Mouse (Mus musculus) midbrain, postnatal 0 days (tissue): ENCODE results near the gene Rprd2. TPM values are rescaled to one million over a fixed set of nuclear protein-coding genes. Genes with fewer than 3 reads are reported as not detected.

Experiments used
- ATAC-seq: fragments of 200-750 bp; cut with Nextera tagmentation; 2 replicates; pipeline ENCODE4 v1.8.0; 2017; ENCODE audit warnings: moderate number of reproducible peaks, mild to moderate bottlenecking, moderate TSS enrichment, moderate library complexity; ENCODE audit not compliant: low FRiP score
- DNase-seq: peaks from one replicate; pipeline ENCODE4 v3.0.0-alpha.2; 2015; ENCODE audit warnings: low spot score
- H3K27ac ChIP-seq: fragments of 300-500 bp; sonication (generic); 2 replicates; pipeline ENCODE4 v1.5.1; 2014; ENCODE audit warnings: low read depth, mild to moderate bottlenecking, low read length, mixed read lengths
- H3K27me3 ChIP-seq: fragments of 300-500 bp; sonication (generic); 2 replicates; pipeline ENCODE4 v1.6.1; 2014; ENCODE audit warnings: low read length, control low read depth, mixed read lengths; ENCODE audit not compliant: insufficient read depth
- H3K36me3 ChIP-seq: fragments of 300-500 bp; sonication (generic); 2 replicates; pipeline ENCODE4 v1.6.1; 2014; ENCODE audit warnings: low read length, control low read depth, mixed read lengths; ENCODE audit not compliant: insufficient read depth
- H3K4me1 ChIP-seq: fragments of 300-500 bp; sonication (generic); 2 replicates; pipeline ENCODE4 v1.6.1; 2014; ENCODE audit warnings: mild to moderate bottlenecking, control low read depth, antibody characterized with exemption, low read length, mixed read lengths; ENCODE audit not compliant: insufficient read depth
- H3K4me2 ChIP-seq: fragments of 300-500 bp; sonication (generic); 2 replicates; pipeline ENCODE4 v1.6.1; 2014; ENCODE audit warnings: low read depth, mild to moderate bottlenecking, low read length, mixed read lengths; ENCODE audit not compliant: poor library complexity, severe bottlenecking
- H3K4me3 ChIP-seq: fragments of 300-500 bp; sonication (generic); 2 replicates; pipeline ENCODE4 v1.5.1; 2014; ENCODE audit warnings: low read depth, mild to moderate bottlenecking, low read length, moderate library complexity
- H3K9ac ChIP-seq: fragments of 300-500 bp; sonication (generic); replicated peaks from 2 replicates; pipeline ENCODE4 v1.6.1; 2014; ENCODE audit warnings: mild to moderate bottlenecking, low read length, moderate library complexity, mixed read lengths; ENCODE audit not compliant: poor library complexity, severe bottlenecking
- H3K9me3 ChIP-seq: fragments of 300-500 bp; sonication (generic); 2 replicates; pipeline ENCODE4 v1.6.1; 2016; ENCODE audit warnings: low read length, control low read depth
- CTCF ChIP-seq: IDR thresholded peaks from 2 replicates; pipeline ENCODE4 v1.5.1; 2016; ENCODE audit warnings: antibody characterized with exemption, mild to moderate bottlenecking
- WGBS: fragments of 180-500 bp; shearing (Covaris S2); extraction: QIAGEN DNeasy Blood & Tissue Kit; methylation state at CpG from one replicate; pipeline ENCODE4 v1.1.7; 2014; 5-methylcytosine and 5-hydroxymethylcytosine counted together
- microRNA-seq: library from miRNA; unstranded; fragments of <30 nt; microRNA quantifications from one replicate; pipeline ENCODE4, GENCODE M21; 2016; ENCODE audit warnings: borderline number of aligned reads
- polyA plus RNA-seq: library from polyadenylated mRNA; unstranded; fragments of >200 nt; fragmentation: Nextera tagmentation; extraction: Ambion mirVana; gene quantifications from 2 replicates; pipeline ENCODE4 v1.2.1, GENCODE M21; 2015
- total RNA-seq: library from RNA; depleted of rRNA; stranded (reverse); fragments of >200 nt; gene quantifications from 2 replicates; pipeline ENCODE4 v1.2.3, GENCODE M21; 2014; rRNA removed

The Rprd2 gene
- total and polyA plus RNA-seq, 2 experiments from 2014 or later: 23.6 to 28.8 TPM

DNA sequence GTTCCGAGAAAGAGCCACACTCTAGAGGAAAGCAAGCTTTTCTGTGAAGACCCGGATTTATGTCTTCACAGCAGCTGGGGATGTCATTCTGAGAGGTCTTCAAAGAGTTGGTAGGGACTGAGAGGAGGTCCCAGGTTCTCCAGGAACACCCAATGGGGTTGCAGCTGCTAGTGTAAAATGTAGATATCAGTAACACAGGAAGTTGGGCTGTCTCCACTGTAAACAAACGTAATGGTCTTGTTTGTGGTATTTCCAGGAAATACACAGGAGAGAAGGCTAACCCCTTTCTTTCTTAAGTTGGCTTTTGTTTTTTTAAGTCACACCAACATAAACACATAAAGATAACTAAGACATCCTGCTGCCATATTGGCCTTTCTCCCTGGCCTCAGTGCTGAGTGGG, 96.3 kb downstream of the Rprd2 start:
- no peaks in the 10 kb centered on the region for H3K27me3 ChIP-seq
- no peak overlapping the region for H3K4me3 ChIP-seq
- no peak overlapping the region for H3K4me2 ChIP-seq
- no peak overlapping the region for H3K27ac ChIP-seq
- H3K4me1 ChIP-seq: no peaks in the 10 kb centered on the region
- ATAC-seq (no peak), DNase-seq (no peak)
- H3K9me3 ChIP-seq: no peaks in the 10 kb centered on the region
- TF ChIP-seq CTCF: no peak
- H3K9ac ChIP-seq: no peak overlapping the region
- WGBS: 85% methylated on average over 3 of the region's 3 CpGs
- no peaks in the 10 kb centered on the region for H3K36me3 ChIP-seq

DNA sequence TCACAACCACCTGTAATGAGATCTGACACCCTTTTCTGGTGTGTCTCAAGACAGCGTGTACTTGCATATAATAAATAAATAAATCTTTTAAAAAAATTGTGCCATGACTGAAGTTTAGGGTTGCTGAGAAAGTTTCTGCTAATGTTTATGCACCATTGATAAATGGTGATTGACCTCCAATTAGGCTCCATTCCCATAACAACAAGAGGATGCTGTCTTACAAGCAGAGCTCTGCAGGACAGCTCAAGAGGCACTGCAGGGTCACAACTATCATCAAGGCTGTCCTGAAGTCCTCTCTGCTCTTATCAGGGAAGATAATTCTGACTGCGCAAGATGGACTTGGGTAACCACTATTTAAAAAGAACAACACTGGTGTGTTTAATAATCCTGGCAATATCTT, 100.5 kb downstream of the Rprd2 start:
- no peaks in the 10 kb centered on the region for H3K4me1 ChIP-seq
- TF ChIP-seq CTCF: no peak
- H3K4me2 ChIP-seq: no peak overlapping the region
- no peak for DNase-seq
- WGBS: 95% methylated on average over 2 of the region's 2 CpGs
- H3K9me3 ChIP-seq: no peaks in the 10 kb centered on the region
- H3K27ac ChIP-seq: no peak overlapping the region
- no peak overlapping the region for H3K4me3 ChIP-seq
- H3K36me3 ChIP-seq: no peaks in the 10 kb centered on the region
- no peak for ATAC-seq
- no peaks in the 10 kb centered on the region for H3K27me3 ChIP-seq
- no peak overlapping the region for H3K9ac ChIP-seq

DNA sequence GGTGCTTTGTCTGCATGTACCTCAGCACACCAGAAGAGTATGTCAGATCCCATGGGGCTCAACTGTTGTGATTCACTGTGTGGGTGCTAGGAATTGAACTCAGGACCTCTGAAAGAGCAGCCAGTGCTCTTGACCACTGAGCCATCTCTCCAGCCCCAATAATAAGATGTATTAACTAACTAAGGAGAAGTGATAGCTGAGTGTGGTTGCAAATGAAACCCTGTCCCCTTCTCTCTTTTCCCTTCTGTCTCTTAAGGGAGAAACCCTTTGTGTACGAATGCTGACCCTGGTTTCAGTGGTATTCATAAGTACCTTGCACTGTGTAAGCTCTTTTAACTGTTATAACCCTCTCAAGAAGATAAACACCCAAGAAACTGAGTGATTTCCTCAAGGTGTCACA, 102.6 kb downstream of the Rprd2 start:
- H3K4me2 ChIP-seq: no peak overlapping the region
- no peaks in the 10 kb centered on the region for H3K27me3 ChIP-seq
- no peaks in the 10 kb centered on the region for H3K4me1 ChIP-seq
- TF ChIP-seq CTCF: no peak
- WGBS: 75% methylated on average over 1 of the region's 1 CpGs
- H3K9me3 ChIP-seq: no peaks in the 10 kb centered on the region
- DNase-seq (no peak), ATAC-seq (no peak)
- no peak overlapping the region for H3K9ac ChIP-seq
- H3K27ac ChIP-seq: no peak overlapping the region
- no peaks in the 10 kb centered on the region for H3K36me3 ChIP-seq
- H3K4me3 ChIP-seq: no peak overlapping the region

Small RNA genes lying within 50 kb of the gene (microRNA-seq; reads per million reads assigned to microRNA genes)
- not detected for gene Mir7014

Other genes starting within 250 kb of the Rprd2 start
- 19.1 and 22.2 TPM in 2 replicates for gene Golph3l, start 229.9 kb downstream of the Rprd2 start, total RNA-seq
- 18.8 and 19.8 TPM in 2 replicates for gene Golph3l, start 229.9 kb downstream of the Rprd2 start, polyA plus RNA-seq
- gene Ensa, start 193.9 kb downstream of the Rprd2 start, total RNA-seq: 100 and 124 TPM in 2 replicates
- 167 and 169 TPM in 2 replicates for gene Ensa, start 193.9 kb downstream of the Rprd2 start, polyA plus RNA-seq
- 105 and 136 TPM in 2 replicates for gene Mcl1, start 160.1 kb downstream of the Rprd2 start, total RNA-seq
- gene Mcl1, start 160.1 kb downstream of the Rprd2 start, polyA plus RNA-seq: 35.8 and 42.8 TPM in 2 replicates
- 1.3 and 1.4 TPM in 2 replicates for gene Adamtsl4, start 130.9 kb downstream of the Rprd2 start, total RNA-seq
- 1.0 and 1.4 TPM in 2 replicates for gene Adamtsl4, start 130.9 kb downstream of the Rprd2 start, polyA plus RNA-seq
- 6.2 and 9.9 TPM in 2 replicates for gene Ecm1, start 79.3 kb downstream of the Rprd2 start, total RNA-seq
- 9.7 and 10.8 TPM in 2 replicates for gene Ecm1, start 79.3 kb downstream of the Rprd2 start, polyA plus RNA-seq
- gene Tars2, start 58.7 kb downstream of the Rprd2 start, total RNA-seq: 34.7 and 39.8 TPM in 2 replicates
- 40.8 and 45.0 TPM in 2 replicates for gene Tars2, start 58.7 kb downstream of the Rprd2 start, polyA plus RNA-seq
- gene Prpf3, start 37.0 kb upstream of the Rprd2 start, total RNA-seq: 9.3 and 11.0 TPM in 2 replicates
- 24.0 and 26.9 TPM in 2 replicates for gene Prpf3, start 37.0 kb upstream of the Rprd2 start, polyA plus RNA-seq
- 82.9 and 88.3 TPM in 2 replicates for gene Mrps21, start 52.7 kb upstream of the Rprd2 start, total RNA-seq
- gene Mrps21, start 52.7 kb upstream of the Rprd2 start, polyA plus RNA-seq: 241 TPM in 2 replicates
- gene Ciart, start 63.4 kb upstream of the Rprd2 start, total RNA-seq: 4.2 and 5.2 TPM in 2 replicates
- 9.3 and 12.6 TPM in 2 replicates for gene Ciart, start 63.4 kb upstream of the Rprd2 start, polyA plus RNA-seq
- 6.5 and 27.7 TPM in 2 replicates for gene BC028528, start 73.1 kb upstream of the Rprd2 start, total RNA-seq
- 14.6 and 18.8 TPM in 2 replicates for gene BC028528, start 73.1 kb upstream of the Rprd2 start, polyA plus RNA-seq
- 67.5 and 71.6 TPM in 2 replicates for gene Aph1a, start 75.1 kb upstream of the Rprd2 start, total RNA-seq
- 39.0 and 45.2 TPM in 2 replicates for gene Aph1a, start 75.1 kb upstream of the Rprd2 start, polyA plus RNA-seq
- 5.1 and 8.0 TPM in 2 replicates for gene Car14, start 85.8 kb upstream of the Rprd2 start, total RNA-seq
- 6.8 and 7.5 TPM in 2 replicates for gene Car14, start 85.8 kb upstream of the Rprd2 start, polyA plus RNA-seq
- 24.7 and 27.5 TPM in 2 replicates for gene Anp32e, start 110.4 kb upstream of the Rprd2 start, total RNA-seq
- gene Anp32e, start 110.4 kb upstream of the Rprd2 start, polyA plus RNA-seq: 70.9 and 86.9 TPM in 2 replicates
- gene Plekho1, start 177.1 kb upstream of the Rprd2 start, total RNA-seq: 52.5 and 62.7 TPM in 2 replicates
- 37.3 and 41.2 TPM in 2 replicates for gene Plekho1, start 177.1 kb upstream of the Rprd2 start, polyA plus RNA-seq
- gene Vps45, start 239.6 kb upstream of the Rprd2 start, total RNA-seq: 29.5 and 35.3 TPM in 2 replicates
- 60.6 and 61.1 TPM in 2 replicates for gene Vps45, start 239.6 kb upstream of the Rprd2 start, polyA plus RNA-seq